Mouse (Mus musculus): ENCODE results near the gene Mecom.

Mecom gene

GRCm38 (mm10) chr3:30513314-30513997, 34.4 kb downstream of the Mecom start:
- peak in 1 of 2 experiments; percentile 9 for DNase-seq

GRCm38 (mm10) chr3:30512459-30513030, 35.3 kb downstream of the Mecom start:
- DNase-seq: peak in 1 of 2 experiments; percentile 24

GRCm38 (mm10) chr3:30511796-30512195, 36.0 kb downstream of the Mecom start:
- peak in 1 of 2 experiments; percentile 8 for DNase-seq

GRCm38 (mm10) chr3:30511062-30511640, 36.7 kb downstream of the Mecom start:
- peak in 1 of 2 experiments; percentile 8 for DNase-seq

GRCm38 (mm10) chr3:30510646-30511045, 37.2 kb downstream of the Mecom start:
- no peak for DNase-seq

GRCm38 (mm10) chr3:30510105-30510504, 37.7 kb downstream of the Mecom start:
- peak; percentile 19 to 30 for DNase-seq

- peak; percentile 67 to 85 for DNase-seq
Observed at GRCm38 (mm10) chr3:30508930-30509910, 38.6 kb downstream of the Mecom start.

- DNase-seq: peak; percentile 89 to 92
Observed at GRCm38 (mm10) chr3:30508296-30508929, 39.4 kb downstream of the Mecom start.

GRCm38 (mm10) chr3:30507576-30508295, 40.1 kb downstream of the Mecom start:
- peak; percentile 59 to 64 for DNase-seq

- peak; percentile 65 to 74 for DNase-seq
Observed at GRCm38 (mm10) chr3:30507028-30507575, 40.7 kb downstream of the Mecom start.

GRCm38 (mm10) chr3:30506329-30507027, 41.3 kb downstream of the Mecom start:
- no peak for DNase-seq

GRCm38 (mm10) chr3:30505741-30506251, 42.0 kb downstream of the Mecom start:
- DNase-seq: peak in 1 of 2 experiments; percentile 22

- peak; percentile 55 to 72 for DNase-seq
Observed at GRCm38 (mm10) chr3:30504561-30504960, 43.2 kb downstream of the Mecom start.

GRCm38 (mm10) chr3:30503821-30504220, 44.0 kb downstream of the Mecom start:
- DNase-seq: peak; percentile 63 to 80

- peak; percentile 32 to 55 for DNase-seq
Observed at GRCm38 (mm10) chr3:30498202-30498828, 49.5 kb downstream of the Mecom start.

- DNase-seq: no peak
Observed at GRCm38 (mm10) chr3:30494371-30494770, 53.4 kb downstream of the Mecom start.

- no peak for DNase-seq
Observed at GRCm38 (mm10) chr3:30488808-30489207, 59.0 kb downstream of the Mecom start.

GRCm38 (mm10) chr3:30486422-30486821, 61.4 kb downstream of the Mecom start:
- DNase-seq: no peak

GRCm38 (mm10) chr3:30483006-30483684, 64.7 kb downstream of the Mecom start:
- DNase-seq: no peak
